23 mouse cellular contexts compared by ENCODE assay signal in the genomic region with DNA sequence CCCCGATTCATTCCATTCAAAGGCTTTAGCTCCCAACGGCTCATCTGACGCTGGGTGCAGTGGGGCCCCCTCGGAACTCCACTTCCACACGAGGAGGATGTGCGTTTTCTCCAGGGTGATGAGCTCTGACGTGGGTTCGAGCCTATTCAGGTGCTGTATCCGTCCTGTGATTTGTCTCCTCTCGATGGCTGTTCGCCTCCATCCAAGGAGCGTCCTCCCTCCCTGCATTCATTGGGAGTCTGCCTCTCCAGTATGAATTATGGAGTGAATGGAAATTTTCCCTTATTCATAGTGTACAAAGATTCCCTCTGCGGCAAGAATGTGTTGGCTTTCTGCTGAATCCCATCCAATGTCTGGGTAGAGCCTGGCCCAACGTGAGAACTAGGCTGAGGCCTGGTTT. TPM values are rescaled to one million over a fixed set of nuclear protein-coding genes. Genes with fewer than 3 reads are reported as not detected.
"Had no signal": no experiment of that assay in that cellular context is flagged by ENCODE, and none has a peak within 500 bp of the region (broad histone marks: within the 10 kb centered on the region; RNA-seq: fewer than 3 reads in every experiment).

No protein-coding gene starts in this region.

- DNase-seq: kidney, adult 18-20 months; kidney, adult 9 months; kidney, postnatal 14 days; kidney, postnatal 4 days; liver; lung, adult 18-20 months; lung, postnatal 10 days; lung, postnatal 36 days; midbrain, embryonic 14.5 days; thymus, adult 2 months; thymus, postnatal 14 days; thymus, postnatal 4 days had no signal

- H3K4me1 ChIP-seq: liver, embryonic 15.5 days had no signal

- H3K27me3 ChIP-seq: limb, embryonic 13.5 days; liver, embryonic 12.5 days; liver, embryonic 15.5 days; lung, embryonic 15.5 days; megakaryocyte, embryonic 14.5 days; neural tube, embryonic 12.5 days; neural tube, embryonic 15.5 days had no signal

- H3K9me3 ChIP-seq: limb, embryonic 10.5 days; limb, embryonic 13.5 days; liver, embryonic 12.5 days; liver, embryonic 15.5 days; lung, embryonic 15.5 days; megakaryocyte, embryonic 14.5 days; midbrain, embryonic 10.5 days; neural tube, embryonic 12.5 days; neural tube, embryonic 15.5 days had no signal

- H3K36me3 ChIP-seq: liver, embryonic 12.5 days; liver, embryonic 15.5 days; lung, embryonic 15.5 days; neural tube, embryonic 12.5 days had no signal

- H3K4me2 ChIP-seq: limb, embryonic 13.5 days; liver, embryonic 12.5 days; liver, embryonic 15.5 days; lung, embryonic 15.5 days; neural tube, embryonic 12.5 days; neural tube, embryonic 15.5 days had no signal

- H3K27ac ChIP-seq: limb, embryonic 10.5 days; limb, embryonic 13.5 days; liver, embryonic 12.5 days; liver, embryonic 15.5 days; lung, embryonic 15.5 days; midbrain, embryonic 10.5 days; neural tube, embryonic 12.5 days; neural tube, embryonic 15.5 days had no signal

- H3K4me3 ChIP-seq: limb, embryonic 10.5 days; limb, embryonic 13.5 days; liver, embryonic 12.5 days; liver, embryonic 15.5 days; lung, embryonic 15.5 days; megakaryocyte, embryonic 14.5 days; midbrain, embryonic 10.5 days; neural tube, embryonic 12.5 days; neural tube, embryonic 15.5 days had no signal

- ATAC-seq: liver, embryonic 12.5 days had no signal

- H3K9ac ChIP-seq: limb, embryonic 13.5 days; liver, embryonic 12.5 days; liver, embryonic 15.5 days; lung, embryonic 15.5 days; neural tube, embryonic 12.5 days; neural tube, embryonic 15.5 days had no signal

RNA-seq across cellular contexts. Expression of a gene that starts 34.5 kb away (rescaled TPM):
- total RNA-seq: layer of hippocampus, postnatal 10 days; left cerebral cortex, postnatal 25 days had no signal
